Mouse (Mus musculus) lung, embryonic 14.5 days (tissue): ENCODE data around the gene Pid1. TPM values are rescaled to one million over a fixed set of nuclear protein-coding genes. Genes with fewer than 3 reads are reported as not detected.

Experiments used
- ATAC-seq: fragments of 200-750 bp; cut with Nextera tagmentation; 2 replicates; pipeline ENCODE4 v1.8.0; 2017; ENCODE audit warnings: mild to moderate bottlenecking, moderate TSS enrichment, moderate library complexity; ENCODE audit not compliant: insufficient read depth
- DNase-seq: peaks from one replicate; pipeline ENCODE4 v3.0.0-alpha.2; 2015
- H3K27ac ChIP-seq: fragments of 300-500 bp; sonication (generic); 2 replicates; pipeline ENCODE4 v1.5.1; 2014; ENCODE audit warnings: low read depth, mild to moderate bottlenecking, moderate library complexity
- H3K27me3 ChIP-seq: fragments of 300-500 bp; sonication (generic); 2 replicates; pipeline ENCODE4 v1.6.1; 2014; ENCODE audit warnings: low read length, control low read depth; ENCODE audit not compliant: insufficient read depth
- H3K36me3 ChIP-seq: fragments of 300-500 bp; sonication (generic); 2 replicates; pipeline ENCODE4 v1.6.1; 2014; ENCODE audit warnings: control low read depth; ENCODE audit not compliant: insufficient read depth
- H3K4me1 ChIP-seq: fragments of 300-500 bp; sonication (generic); 2 replicates; pipeline ENCODE4 v1.6.1; 2014; ENCODE audit warnings: antibody characterized with exemption, control low read depth; ENCODE audit not compliant: insufficient read depth
- H3K4me2 ChIP-seq: fragments of 300-500 bp; sonication (generic); 2 replicates; pipeline ENCODE4 v1.6.1; 2014; ENCODE audit warnings: mild to moderate bottlenecking
- H3K4me3 ChIP-seq: fragments of 300-500 bp; sonication (generic); 2 replicates; pipeline ENCODE4 v1.5.1; 2014; ENCODE audit warnings: low read depth, low read length
- H3K9ac ChIP-seq: fragments of 300-500 bp; sonication (generic); 2 replicates; pipeline ENCODE4 v1.6.1; 2014
- H3K9me3 ChIP-seq: fragments of 300-500 bp; sonication (generic); 2 replicates; pipeline ENCODE4 v1.6.1; 2016; ENCODE audit warnings: low read depth, low read length, control low read depth
- CTCF ChIP-seq: IDR thresholded peaks from 2 replicates; pipeline ENCODE4 v1.5.1; 2016; ENCODE audit warnings: antibody characterized with exemption, low read depth
- WGBS: fragments of 180-500 bp; shearing (Covaris S2); extraction: QIAGEN DNeasy Blood & Tissue Kit; methylation state at CpG from one replicate; pipeline ENCODE4 v1.1.7; 2014; 5-methylcytosine and 5-hydroxymethylcytosine counted together
- polyA plus RNA-seq: library from polyadenylated mRNA; unstranded; fragments of >200 nt; fragmentation: Nextera tagmentation; extraction: Ambion mirVana; gene quantifications from 2 replicates; pipeline ENCODE4 v1.2.1, GENCODE M21; 2014

The Pid1 gene
- polyA plus RNA-seq, 1 experiment from 2014 or later = 4.9 TPM

DNA sequence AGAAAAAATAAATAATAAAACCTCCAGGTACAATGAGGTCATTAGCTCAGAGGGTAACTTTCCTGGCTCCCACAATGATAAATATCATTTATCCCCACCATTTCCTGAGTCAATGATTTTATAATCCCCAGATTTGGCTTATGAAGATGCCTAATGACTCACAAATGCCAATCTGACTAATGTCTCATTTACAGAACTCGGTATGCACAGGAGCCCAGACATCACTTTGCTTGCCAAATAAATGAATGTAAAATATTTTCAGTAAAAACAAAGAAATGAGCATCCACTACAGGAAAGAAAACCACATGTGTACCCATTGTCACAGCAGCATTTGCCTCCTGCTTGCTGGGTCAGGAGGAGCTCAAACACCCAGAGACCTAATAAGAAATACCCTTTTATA is 222.4 kb downstream of the Pid1 start:
- DNase-seq (no peak), ATAC-seq (no peak)
- Histone ChIP-seq H3K9ac (no peak overlapping the region), H3K36me3 (no peaks in the 10 kb centered on the region), H3K4me2 (no peak overlapping the region), H3K4me3 (no peak overlapping the region), H3K9me3 (no peaks in the 10 kb centered on the region), H3K27ac (no peak overlapping the region), H3K27me3 (no peaks in the 10 kb centered on the region), H3K4me1 (no peaks in the 10 kb centered on the region)
- no peak for TF ChIP-seq CTCF
- 56% methylated on average over 1 of the region's 1 CpGs for WGBS

GRCm38 (mm10) chr1:84132451-84132850 is 231.5 kb downstream of the Pid1 start:
- no peaks in the 10 kb centered on the region for H3K4me1 ChIP-seq
- H3K9me3 ChIP-seq = no peaks in the 10 kb centered on the region
- no peak overlapping the region for H3K4me2 ChIP-seq
- TF ChIP-seq CTCF = no peak
- no peak for DNase-seq
- H3K36me3 ChIP-seq = no peaks in the 10 kb centered on the region
- no peak overlapping the region for H3K4me3 ChIP-seq
- 83% methylated on average over 4 of the region's 4 CpGs for WGBS
- H3K27me3 ChIP-seq = no peaks in the 10 kb centered on the region
- no peak overlapping the region for H3K9ac ChIP-seq
- H3K27ac ChIP-seq = no peak overlapping the region
- no peak for ATAC-seq

DNA sequence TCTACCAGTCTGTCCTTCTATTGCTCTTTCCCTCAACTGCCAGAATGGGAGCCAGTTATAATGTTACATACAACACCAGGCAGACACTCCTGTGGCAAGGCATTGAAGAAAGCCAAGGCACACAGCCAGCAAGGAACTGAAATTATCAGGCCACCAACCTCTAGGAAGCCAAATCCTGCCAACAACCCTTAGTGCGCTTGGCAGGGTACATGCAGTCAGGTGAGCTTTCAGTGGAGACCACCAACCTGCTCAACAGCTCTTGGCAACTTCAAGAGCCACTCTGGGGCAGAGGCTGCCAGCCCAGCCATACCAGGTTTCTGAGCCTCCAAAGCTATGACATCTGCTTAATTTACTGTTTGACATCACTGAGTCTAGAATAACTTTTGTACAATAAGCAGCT is 232.2 kb downstream of the Pid1 start:
- Histone ChIP-seq H3K36me3 (no peaks in the 10 kb centered on the region), H3K4me3 (no peak overlapping the region), H3K27me3 (no peaks in the 10 kb centered on the region), H3K27ac (no peak overlapping the region), H3K4me1 (no peaks in the 10 kb centered on the region), H3K4me2 (no peak overlapping the region), H3K9me3 (no peaks in the 10 kb centered on the region), H3K9ac (no peak overlapping the region)
- no peak for TF ChIP-seq CTCF
- WGBS = 75% methylated on average over 1 of the region's 1 CpGs
- ATAC-seq (no peak), DNase-seq (no peak)

DNA sequence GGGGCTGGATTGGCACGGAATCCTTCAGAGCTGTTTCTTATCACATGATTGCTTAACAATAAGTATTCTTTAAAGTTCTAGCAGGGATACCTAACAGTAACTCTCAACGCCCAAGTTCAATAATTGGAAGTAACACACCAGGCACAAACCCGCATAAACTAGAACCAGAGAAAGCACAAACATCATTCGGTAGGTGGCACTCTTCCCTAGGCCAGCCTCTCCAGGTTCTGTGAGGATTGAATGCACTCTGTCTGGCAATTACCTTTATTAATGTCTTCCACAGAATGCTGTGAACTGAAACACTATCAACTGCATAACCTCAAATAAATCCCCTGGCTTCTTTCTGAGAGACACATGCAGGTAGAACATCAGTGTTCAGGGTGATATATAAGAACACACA is 235.5 kb downstream of the Pid1 start:
- no peak overlapping the region for H3K4me3 ChIP-seq
- DNase-seq = peak; percentile 34
- no peaks in the 10 kb centered on the region for H3K4me1 ChIP-seq
- ATAC-seq = no peak
- no peak overlapping the region for H3K4me2 ChIP-seq
- no peaks in the 10 kb centered on the region for H3K27me3 ChIP-seq
- H3K36me3 ChIP-seq = no peaks in the 10 kb centered on the region
- WGBS = 61% methylated on average over 4 of the region's 4 CpGs
- no peaks in the 10 kb centered on the region for H3K9me3 ChIP-seq
- no peak overlapping the region for H3K27ac ChIP-seq
- H3K9ac ChIP-seq = no peak overlapping the region
- peak; percentile 40 for TF ChIP-seq CTCF

DNA sequence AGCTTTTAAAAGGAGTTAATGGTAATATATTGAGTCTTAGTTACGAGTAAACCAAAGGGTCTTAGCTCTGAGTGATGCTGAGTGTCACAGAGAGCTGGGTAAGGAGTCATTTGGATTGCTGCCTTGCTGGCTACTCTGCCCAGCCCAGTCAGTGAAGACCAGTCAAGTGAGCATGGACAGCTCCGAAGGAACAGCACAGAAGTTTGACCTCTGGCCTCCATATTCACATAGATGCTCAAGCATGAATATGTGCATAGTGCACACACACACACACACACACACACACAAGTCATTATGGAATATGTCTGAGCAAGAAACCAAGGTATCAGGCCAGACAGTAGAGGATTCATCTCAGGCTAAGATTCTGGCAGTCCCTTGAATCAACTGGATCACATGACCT is 244.7 kb downstream of the Pid1 start:
- Histone ChIP-seq H3K9me3 (no peaks in the 10 kb centered on the region), H3K27me3 (no peaks in the 10 kb centered on the region), H3K36me3 (no peaks in the 10 kb centered on the region), H3K4me1 (no peaks in the 10 kb centered on the region), H3K9ac (no peak overlapping the region), H3K4me3 (no peak overlapping the region), H3K27ac (no peak overlapping the region), H3K4me2 (no peak overlapping the region)
- DNase-seq (no peak), ATAC-seq (no peak)
- TF ChIP-seq CTCF = no peak
- 75% methylated on average over 2 of the region's 2 CpGs for WGBS

- Histone ChIP-seq H3K4me3 (no peak overlapping the region), H3K36me3 (no peaks in the 10 kb centered on the region), H3K9ac (no peak overlapping the region), H3K4me2 (no peak overlapping the region), H3K27me3 (no peaks in the 10 kb centered on the region), H3K9me3 (no peaks in the 10 kb centered on the region), H3K4me1 (no peaks in the 10 kb centered on the region), H3K27ac (no peak overlapping the region)
- no peak for TF ChIP-seq CTCF
- WGBS = 83% methylated on average over 4 of the region's 4 CpGs
- ATAC-seq = no peak
- DNase-seq = no peak
Observed at GRCm38 (mm10) chr1:84106756-84107155, 257.2 kb downstream of the Pid1 start.

GRCm38 (mm10) chr1:84102052-84102451 is 261.9 kb downstream of the Pid1 start:
- Histone ChIP-seq H3K9ac (no peak overlapping the region), H3K4me3 (no peak overlapping the region), H3K27ac (no peak overlapping the region), H3K4me1 (no peaks in the 10 kb centered on the region), H3K36me3 (no peaks in the 10 kb centered on the region), H3K4me2 (no peak overlapping the region), H3K27me3 (no peaks in the 10 kb centered on the region), H3K9me3 (no peaks in the 10 kb centered on the region)
- DNase-seq (no peak), ATAC-seq (no peak)
- 82% methylated on average over 2 of the region's 2 CpGs for WGBS
- peak; percentile 42 for TF ChIP-seq CTCF

GRCm38 (mm10) chr1:84097398-84097797 is 266.6 kb downstream of the Pid1 start:
- no peak overlapping the region for H3K4me3 ChIP-seq
- no peaks in the 10 kb centered on the region for H3K4me1 ChIP-seq
- TF ChIP-seq CTCF = no peak
- DNase-seq = no peak
- no peak overlapping the region for H3K4me2 ChIP-seq
- no peak for ATAC-seq
- no peak overlapping the region for H3K27ac ChIP-seq
- no peaks in the 10 kb centered on the region for H3K27me3 ChIP-seq
- H3K9me3 ChIP-seq = no peaks in the 10 kb centered on the region
- no peaks in the 10 kb centered on the region for H3K36me3 ChIP-seq
- H3K9ac ChIP-seq = no peak overlapping the region
